9 mouse cellular contexts compared by ENCODE assay signal in genomic region chr8:94978131-94978530, GRCm38 (mm10). TPM values are rescaled to one million over a fixed set of nuclear protein-coding genes. Genes with fewer than 3 reads are reported as not detected.
DNase-seq lines count a peak whose midpoint lies in the region; ATAC-seq and TF ChIP-seq lines count a peak whose summit lies in the region.
"Had no signal": no experiment of that assay in that cellular context is flagged by ENCODE, and none has a peak within 500 bp of the region (broad histone marks: within the 10 kb centered on the region; RNA-seq: fewer than 3 reads in every experiment).

No protein-coding gene starts in this region.

- peak overlapping the region; percentile 59 for H3K4me2 ChIP-seq in lung, embryonic 14.5 days
- peak overlapping the region; percentile 18; the same call in 1 of the 2 replicates for H3K4me2 ChIP-seq in forebrain, embryonic 14.5 days (ENCODE audit: low read length)
- H3K4me2 ChIP-seq in limb, embryonic 15.5 days: peak overlapping the region; percentile 37
- peak overlapping the region; percentile 63 for H3K4me2 ChIP-seq in stomach, postnatal 0 days (replicated peaks; ENCODE audit: low read depth)
- H3K4me2 ChIP-seq in heart, embryonic 12.5 days: no peak overlapping the region; the same call in 1 of the 2 replicates

- no peaks in the 10 kb centered on the region for H3K9me3 ChIP-seq in lung, embryonic 14.5 days (ENCODE audit: low read depth, low read length)
- H3K9me3 ChIP-seq in forebrain, embryonic 14.5 days (replicated peaks; ENCODE audit: control insufficient read depth, low read length): no peaks in the 10 kb centered on the region
- no peaks in the 10 kb centered on the region for H3K9me3 ChIP-seq in limb, embryonic 15.5 days
- H3K9me3 ChIP-seq in stomach, postnatal 0 days (ENCODE audit: control insufficient read depth, low read length): no peaks in the 10 kb centered on the region
- no peaks in the 10 kb centered on the region for H3K9me3 ChIP-seq in heart, embryonic 12.5 days (replicated peaks)

- WGBS in lung, embryonic 14.5 days: 32% methylated on average over 9 of the region's 9 CpGs
- WGBS in forebrain, embryonic 14.5 days: 13% methylated on average over 9 of the region's 9 CpGs
- WGBS in limb, embryonic 15.5 days: 29% methylated on average over 9 of the region's 9 CpGs
- WGBS in stomach, postnatal 0 days: 41% methylated on average over 9 of the region's 9 CpGs
- WGBS in heart, embryonic 12.5 days: 45% methylated on average over 9 of the region's 9 CpGs

- H3K4me3 ChIP-seq in lung, embryonic 14.5 days (ENCODE audit: low read depth, low read length): peak overlapping the region; percentile 42
- H3K4me3 ChIP-seq in forebrain, embryonic 14.5 days (ENCODE audit: low read depth, low read length): no peak overlapping the region
- peak overlapping the region; percentile 36 for H3K4me3 ChIP-seq in limb, embryonic 15.5 days
- peak overlapping the region; percentile 43 for H3K4me3 ChIP-seq in stomach, postnatal 0 days (ENCODE audit: low read depth, low read length)
- H3K4me3 ChIP-seq in heart, embryonic 12.5 days: no peak overlapping the region

- H3K27me3 ChIP-seq in lung, embryonic 14.5 days (ENCODE audit: insufficient read depth, low read length): peaks cover 6% of the 10 kb centered on the region; the same call in 1 of the 2 replicates
- H3K27me3 ChIP-seq in forebrain, embryonic 14.5 days (replicated peaks; ENCODE audit: control insufficient read depth, insufficient read depth, low read length): no peaks in the 10 kb centered on the region
- H3K27me3 ChIP-seq in limb, embryonic 15.5 days: 0 out of 2 replicates have a peak, but pooled peaks cover 4% of the 10 kb centered on the region
- H3K27me3 ChIP-seq in stomach, postnatal 0 days (ENCODE audit: control insufficient read depth, insufficient read depth, low read length): no peaks in the 10 kb centered on the region
- H3K27me3 ChIP-seq in heart, embryonic 12.5 days (replicated peaks): peaks cover 53% of the 10 kb centered on the region

- DNase-seq in lung, embryonic 14.5 days: no peak
- DNase-seq in lung, postnatal 4 days: no peak
- peak; percentile 77 for DNase-seq in forebrain, embryonic 14.5 days (ENCODE audit: low spot score)
- no peak for DNase-seq in stomach, postnatal 0 days (ENCODE audit: low spot score)
- DNase-seq in ovary, postnatal 14 days (ENCODE audit: low spot score): no peak
- no peak for DNase-seq in layer of hippocampus, adult 9-11 months
- DNase-seq: cerebellum, adult 9-11 months had no signal

- TF ChIP-seq EP300 in stomach, postnatal 0 days (optimal IDR thresholded peaks at IDR 0.05): no peak

- H3K9ac ChIP-seq in lung, embryonic 14.5 days: peak overlapping the region; percentile 50
- H3K9ac ChIP-seq in forebrain, embryonic 14.5 days (ENCODE audit: low read length): no peak overlapping the region; the same call in 1 of the 2 replicates
- no peak overlapping the region for H3K9ac ChIP-seq in limb, embryonic 15.5 days
- H3K9ac ChIP-seq in stomach, postnatal 0 days (ENCODE audit: low read length): peak overlapping the region; percentile 70
- no peak overlapping the region for H3K9ac ChIP-seq in heart, embryonic 12.5 days

- no peak for TF ChIP-seq CTCF in lung, embryonic 14.5 days (IDR thresholded peaks at IDR 0.05; ENCODE audit: low read depth)
- TF ChIP-seq CTCF in stomach, postnatal 0 days (IDR thresholded peaks at IDR 0.05; ENCODE audit: low read depth): no peak

- peaks cover 3% of the 10 kb centered on the region; the same call in 1 of the 2 replicates for H3K4me1 ChIP-seq in lung, embryonic 14.5 days (ENCODE audit: insufficient read depth)
- peaks cover 38% of the 10 kb centered on the region for H3K4me1 ChIP-seq in forebrain, embryonic 14.5 days (ENCODE audit: control insufficient read depth, insufficient read depth, low read length)
- H3K4me1 ChIP-seq in limb, embryonic 15.5 days: peaks cover 27% of the 10 kb centered on the region
- H3K4me1 ChIP-seq in stomach, postnatal 0 days (replicated peaks; ENCODE audit: control insufficient read depth, insufficient read depth): no peaks in the 10 kb centered on the region
- H3K4me1 ChIP-seq in heart, embryonic 12.5 days (replicated peaks): peaks cover 31% of the 10 kb centered on the region

- ATAC-seq in lung, embryonic 14.5 days (ENCODE audit: insufficient read depth): no peak
- ATAC-seq in forebrain, embryonic 14.5 days: peak; percentile 77
- no peak for ATAC-seq in limb, embryonic 15.5 days (ENCODE audit: insufficient number of reproducible peaks, low FRiP score, low TSS enrichment, low read depth)
- no peak for ATAC-seq in stomach, postnatal 0 days (ENCODE audit: low FRiP score, low TSS enrichment)
- no peak for ATAC-seq in heart, embryonic 12.5 days (ENCODE audit: insufficient number of reproducible peaks, low FRiP score)

- no peaks in the 10 kb centered on the region for H3K36me3 ChIP-seq in lung, embryonic 14.5 days (ENCODE audit: insufficient read depth)
- H3K36me3 ChIP-seq in forebrain, embryonic 14.5 days (ENCODE audit: control insufficient read depth, insufficient read depth, low read length): no peaks in the 10 kb centered on the region
- H3K36me3 ChIP-seq in limb, embryonic 15.5 days: no peaks in the 10 kb centered on the region
- H3K36me3 ChIP-seq in stomach, postnatal 0 days (ENCODE audit: control insufficient read depth, insufficient read depth, low read length): no peaks in the 10 kb centered on the region
- no peaks in the 10 kb centered on the region for H3K36me3 ChIP-seq in heart, embryonic 12.5 days

- peak overlapping the region; percentile 93 for H3K27ac ChIP-seq in lung, embryonic 14.5 days (ENCODE audit: low read depth)
- H3K27ac ChIP-seq in forebrain, embryonic 14.5 days (ENCODE audit: low read depth, low read length): peak overlapping the region; percentile 52; the same call in 1 of the 2 replicates
- 0 out of 2 replicates have a peak overlapping the region, but pooled peaks have one; percentile 33 for H3K27ac ChIP-seq in limb, embryonic 15.5 days
- H3K27ac ChIP-seq in stomach, postnatal 0 days (replicated peaks): peak overlapping the region; percentile 97
- H3K27ac ChIP-seq in heart, embryonic 12.5 days (ENCODE audit: poor library complexity, severe bottlenecking): no peak overlapping the region

RNA-seq across cellular contexts. Expression of gene Adgrg1, which starts 3.6 kb away (rescaled TPM):
- 33.8 and 45.3 TPM in 2 replicates for polyA plus RNA-seq in lung, embryonic 14.5 days (2014; fragmentation: Nextera tagmentation; extraction: Ambion mirVana)
- polyA plus RNA-seq in forebrain, embryonic 14.5 days (2014; fragmentation: Nextera tagmentation; extraction: Ambion mirVana): 145 and 157 TPM in 2 replicates
- polyA plus RNA-seq in limb, embryonic 15.5 days (2015; fragmentation: Nextera tagmentation; extraction: Ambion mirVana): 23.2 and 25.0 TPM in 2 replicates
- 42.4 and 50.9 TPM in 2 replicates for polyA plus RNA-seq in stomach, postnatal 0 days (2015; fragmentation: Nextera tagmentation; extraction: Ambion mirVana)
- polyA plus RNA-seq in heart, embryonic 12.5 days (2016; fragmentation: Nextera tagmentation; extraction: Ambion mirVana): 4.9 and 6.0 TPM in 2 replicates

RNA-seq across cellular contexts. Expression of gene Adgrg3, which starts 39.4 kb away (rescaled TPM):
- 4.0 and 4.7 TPM in 2 replicates for polyA plus RNA-seq in lung, embryonic 14.5 days (2014; fragmentation: Nextera tagmentation; extraction: Ambion mirVana)
- 1.2 TPM in 2 replicates for polyA plus RNA-seq in forebrain, embryonic 14.5 days (2014; fragmentation: Nextera tagmentation; extraction: Ambion mirVana)
- 3.6 and 3.7 TPM in 2 replicates for polyA plus RNA-seq in limb, embryonic 15.5 days (2015; fragmentation: Nextera tagmentation; extraction: Ambion mirVana)
- polyA plus RNA-seq in stomach, postnatal 0 days (2015; fragmentation: Nextera tagmentation; extraction: Ambion mirVana): 0.61 and 0.92 TPM in 2 replicates
- 2.7 and 3.1 TPM in 2 replicates for polyA plus RNA-seq in heart, embryonic 12.5 days (2016; fragmentation: Nextera tagmentation; extraction: Ambion mirVana)

RNA-seq across cellular contexts. Expression of gene Adgrg5, which starts 54.6 kb away (rescaled TPM):
- polyA plus RNA-seq in lung, embryonic 14.5 days (2014; fragmentation: Nextera tagmentation; extraction: Ambion mirVana): 0.18 and 0.21 TPM in 2 replicates
- polyA plus RNA-seq in forebrain, embryonic 14.5 days (2014; fragmentation: Nextera tagmentation; extraction: Ambion mirVana): not detected in 2 replicates
- polyA plus RNA-seq in limb, embryonic 15.5 days (2015; fragmentation: Nextera tagmentation; extraction: Ambion mirVana): 0.22 TPM in 1 of 2 replicates, not detected in the other
- 0.15 and 0.27 TPM in 2 replicates for polyA plus RNA-seq in stomach, postnatal 0 days (2015; fragmentation: Nextera tagmentation; extraction: Ambion mirVana)
- polyA plus RNA-seq in heart, embryonic 12.5 days (2016; fragmentation: Nextera tagmentation; extraction: Ambion mirVana): 0.09 TPM in 1 of 2 replicates, not detected in the other

Comparison
In these comparisons a context has a peak if more than half of its experiments do, and no peak if none do; other contexts are left out.
1. H3K4me3 ChIP-seq: peak in lung, embryonic 14.5 days (single experiment), limb, embryonic 15.5 days (single experiment) and stomach, postnatal 0 days (single experiment); none in forebrain, embryonic 14.5 days (single experiment) and heart, embryonic 12.5 days (single experiment).
2. H3K9ac ChIP-seq: peak in lung, embryonic 14.5 days (single experiment) and stomach, postnatal 0 days (single experiment); none in forebrain, embryonic 14.5 days (single experiment), limb, embryonic 15.5 days (single experiment) and heart, embryonic 12.5 days (single experiment).